Mouse (Mus musculus): ENCODE data around the gene Clrn2. TPM values are rescaled to one million over a fixed set of nuclear protein-coding genes. Genes with fewer than 3 reads are reported as not detected.

Clrn2 gene
- not detected in 2 replicates for polyA plus RNA-seq (2012; rRNA removed)

GRCm38 (mm10) chr5:45453451-45453850 is at the start of gene Clrn2:
TSS of gene Clrn2 (plus strand) at chr5:45453751.

GRCm38 (mm10) chr5:45449831-45450716 is 3.5 kb upstream of the Clrn2 start, which contains the start of gene Qdpr:
TSS of gene Qdpr (minus strand) at chr5:45450236.

GRCm38 (mm10) chr5:45493191-45494092 is 39.9 kb downstream of the Clrn2 start, which contains the start of gene Lap3:
TSS of gene Lap3 (plus strand) at chr5:45493374.

Other genes with a start within 250 kb of the Clrn2 start
- gene Qdpr, start 3.5 kb upstream of the Clrn2 start, polyA plus RNA-seq (2012; rRNA removed): 21.5 and 28.3 TPM in 2 replicates
- gene Lap3, start 39.6 kb downstream of the Clrn2 start, polyA plus RNA-seq (2012; rRNA removed): 3.0 and 3.6 TPM in 2 replicates
- 53.1 and 75.0 TPM in 2 replicates for gene Med28, start 66.5 kb downstream of the Clrn2 start, polyA plus RNA-seq (2012; rRNA removed)
- gene Fam184b, start 185.9 kb downstream of the Clrn2 start, polyA plus RNA-seq (2012; rRNA removed): 0.06 and 0.15 TPM in 2 replicates
- 0.12 and 0.30 TPM in 2 replicates for gene Ncapg, start 216.2 kb downstream of the Clrn2 start, polyA plus RNA-seq (2012; rRNA removed)